Mouse (Mus musculus): ENCODE data around the gene Pagr1a. TPM values are rescaled to one million over a fixed set of nuclear protein-coding genes. Genes with fewer than 3 reads are reported as not detected.

Gene Pagr1a
- total RNA-seq, 2 experiments from 2014 or later: 39.8 to 55.4 TPM

DNA sequence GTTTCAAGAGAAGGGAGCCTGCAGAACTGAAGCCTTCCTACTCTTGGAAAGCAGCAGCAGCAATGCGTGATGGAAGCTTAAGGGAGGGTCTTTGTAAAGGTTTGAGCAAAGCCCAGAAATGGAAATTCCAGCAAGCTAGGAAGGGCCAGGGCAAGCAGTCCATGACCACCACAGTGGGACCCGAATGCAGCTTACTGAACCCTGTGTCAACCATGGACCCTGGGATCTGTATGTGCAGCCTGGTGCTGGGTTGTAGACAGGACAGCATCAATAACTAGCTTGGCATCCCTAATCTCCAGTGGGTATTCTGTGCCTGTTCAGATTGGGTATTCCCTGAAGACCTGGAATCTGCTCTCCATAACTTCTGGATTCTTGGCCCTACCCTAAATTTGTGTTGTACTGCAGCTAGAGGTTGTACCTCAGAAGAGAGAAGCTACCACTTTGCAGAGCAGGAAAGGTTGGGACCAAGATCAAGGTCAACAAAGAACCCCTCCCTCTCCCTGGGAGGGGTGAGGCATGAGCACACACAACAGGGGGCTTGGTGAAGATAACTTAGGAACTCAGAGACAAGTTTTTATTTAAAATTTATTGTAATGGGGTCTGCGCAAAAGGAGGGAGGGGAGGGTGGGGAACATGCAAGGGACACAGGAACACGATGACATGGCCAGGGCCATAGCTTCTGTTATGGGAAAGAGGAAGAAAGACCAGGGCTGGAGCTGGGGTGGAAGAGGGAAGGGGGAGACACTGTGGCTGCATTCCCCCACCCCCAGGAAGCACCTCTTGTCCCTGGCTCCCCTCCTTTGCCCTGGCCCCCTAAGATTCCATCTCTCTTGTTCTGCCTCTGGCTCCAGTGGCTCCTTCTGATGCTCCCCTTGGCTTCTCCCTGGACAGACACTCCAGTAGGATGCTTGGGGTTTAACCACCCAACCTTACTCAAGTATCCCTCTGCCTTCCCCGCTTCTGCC lies 4.7 kb upstream of the Pagr1a start:
- ATAC-seq (replicated peaks; ENCODE audit: poor library complexity): no peak

- ATAC-seq (replicated peaks; ENCODE audit: poor library complexity): peak; percentile 5
Observed at GRCm38 (mm10) chr7:127020901-127021562, 3.9 kb upstream of the Pagr1a start, which contains the start of the genes Gm42742 and Prrt2. Gm42742 (minus strand) TSS chr7:127021097. Prrt2 (minus strand) TSS chr7:127021211.

DNA sequence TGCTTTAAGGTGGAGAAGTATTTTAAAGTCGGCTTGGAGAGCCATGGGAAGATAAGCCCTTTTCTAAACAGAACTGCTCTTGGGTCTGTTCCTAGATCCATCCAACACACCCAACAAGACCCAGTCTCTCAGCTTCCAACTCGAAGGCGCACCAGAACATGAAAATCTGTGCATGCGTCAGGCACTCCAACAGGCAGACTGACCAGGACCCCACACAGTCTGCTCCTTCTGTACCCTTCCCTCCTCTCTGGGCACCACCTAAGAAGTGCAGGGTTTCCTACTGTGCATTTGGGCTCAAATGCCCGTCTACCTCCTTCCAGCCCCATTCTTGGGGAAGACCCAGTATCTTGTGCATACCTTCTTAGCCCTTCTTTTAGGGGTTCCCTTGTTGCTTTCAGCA lies 3.3 kb upstream of the Pagr1a start:
- ATAC-seq (replicated peaks; ENCODE audit: poor library complexity): no peak

DNA sequence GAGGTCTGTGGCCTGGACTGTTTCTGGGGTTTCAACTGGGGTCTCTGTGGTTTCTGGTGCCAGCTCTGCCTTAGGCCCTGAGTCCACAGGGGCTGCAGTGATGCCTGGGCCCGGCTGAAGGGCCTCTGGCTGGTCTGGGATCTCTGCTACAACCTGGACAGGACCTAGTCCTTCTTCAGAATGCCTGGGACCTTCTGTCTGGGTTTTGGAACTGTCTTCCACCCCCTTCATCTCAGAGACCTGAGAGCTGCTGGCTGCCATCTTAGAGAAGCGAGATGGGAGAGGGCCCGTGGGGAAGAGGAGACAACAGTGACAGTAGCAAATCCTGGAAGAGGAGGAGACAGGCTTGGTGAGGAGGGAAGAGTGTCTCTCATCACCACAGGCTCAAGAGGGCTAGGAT lies 2.9 kb upstream of the Pagr1a start:
- no peak for ATAC-seq (replicated peaks; ENCODE audit: poor library complexity)

DNA sequence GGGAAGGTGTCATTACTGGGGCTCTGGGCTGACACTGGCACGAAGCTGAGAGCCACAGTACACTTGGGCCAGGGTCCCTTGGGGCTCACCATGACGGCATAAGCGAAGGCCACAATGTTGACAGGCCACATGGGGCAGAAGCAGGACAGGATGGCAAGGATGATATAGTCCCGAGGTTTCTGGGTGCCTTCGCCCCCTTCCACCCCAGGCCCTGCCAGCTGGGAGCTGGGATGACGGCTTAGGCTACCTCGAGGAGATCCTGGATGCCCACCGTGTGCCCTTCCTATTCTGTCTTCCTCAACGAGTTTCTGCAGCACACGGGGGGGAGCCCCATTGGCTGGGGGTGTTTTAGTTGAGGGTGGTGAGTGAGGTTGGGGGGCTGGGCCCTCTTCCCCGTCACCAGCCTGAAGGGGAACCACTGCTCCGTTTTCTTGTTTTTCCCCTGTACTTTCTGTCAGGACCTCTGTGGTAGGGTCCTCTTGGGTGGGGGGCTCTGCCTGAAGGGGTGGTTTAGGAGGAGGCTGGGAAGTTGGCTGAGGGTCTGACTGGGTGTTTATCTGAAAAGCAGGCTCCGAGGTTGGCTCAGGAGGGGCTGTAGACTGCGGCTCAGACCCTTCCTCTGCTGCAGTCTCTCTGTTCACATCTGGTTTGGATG lies 2.3 kb upstream of the Pagr1a start:
- no peak for ATAC-seq (replicated peaks; ENCODE audit: poor library complexity)

GRCm38 (mm10) chr7:127018416-127019305 lies 1.5 kb upstream of the Pagr1a start:
- no peak for ATAC-seq (replicated peaks; ENCODE audit: poor library complexity)

GRCm38 (mm10) chr7:127017950-127018345 lies 796 bp upstream of the Pagr1a start:
- ATAC-seq (replicated peaks; ENCODE audit: poor library complexity): no peak

GRCm38 (mm10) chr7:127016486-127016938 lies 640 bp downstream of the Pagr1a start:
- peak; percentile 54 for ATAC-seq (replicated peaks; ENCODE audit: poor library complexity)

GRCm38 (mm10) chr7:127016481-127016485 lies 869 bp downstream of the Pagr1a start, which contains the start of gene Pagr1b:
Pagr1b (minus strand) TSS chr7:127016484.
- ATAC-seq (replicated peaks; ENCODE audit: poor library complexity): no peak

DNA sequence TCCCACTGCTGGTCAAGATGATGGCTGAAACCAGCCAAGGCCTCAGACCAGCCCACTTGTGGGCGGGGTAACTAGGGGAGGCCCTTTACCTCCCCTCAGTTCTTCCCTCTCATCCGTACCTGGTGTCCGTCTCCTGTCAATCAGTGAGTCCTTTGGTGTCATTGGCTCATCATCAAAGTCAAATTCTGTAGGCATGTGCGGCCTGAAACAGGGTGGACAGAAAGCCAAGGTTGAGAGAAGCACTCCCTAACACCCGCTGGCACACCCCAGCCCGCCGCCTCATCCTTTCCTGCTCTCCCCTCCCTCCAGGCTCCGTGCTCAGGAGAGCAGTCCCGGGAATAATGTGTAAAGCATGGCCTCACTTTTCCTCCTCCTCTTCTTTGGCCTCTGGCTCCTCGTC lies 1.1 kb downstream of the Pagr1a start:
- ATAC-seq (replicated peaks; ENCODE audit: poor library complexity): peak; percentile 18

GRCm38 (mm10) chr7:127014993-127015392 lies 2.2 kb downstream of the Pagr1a start:
- no peak for ATAC-seq (replicated peaks; ENCODE audit: poor library complexity)

- peak; percentile 35 for ATAC-seq (replicated peaks; ENCODE audit: poor library complexity)
Observed at GRCm38 (mm10) chr7:127014320-127014719, 2.8 kb downstream of the Pagr1a start, which contains the start of gene Mvp. Mvp (minus strand) TSS chr7:127014621.

GRCm38 (mm10) chr7:127013385-127013784 lies 3.8 kb downstream of the Pagr1a start:
- no peak for ATAC-seq (replicated peaks; ENCODE audit: poor library complexity)

DNA sequence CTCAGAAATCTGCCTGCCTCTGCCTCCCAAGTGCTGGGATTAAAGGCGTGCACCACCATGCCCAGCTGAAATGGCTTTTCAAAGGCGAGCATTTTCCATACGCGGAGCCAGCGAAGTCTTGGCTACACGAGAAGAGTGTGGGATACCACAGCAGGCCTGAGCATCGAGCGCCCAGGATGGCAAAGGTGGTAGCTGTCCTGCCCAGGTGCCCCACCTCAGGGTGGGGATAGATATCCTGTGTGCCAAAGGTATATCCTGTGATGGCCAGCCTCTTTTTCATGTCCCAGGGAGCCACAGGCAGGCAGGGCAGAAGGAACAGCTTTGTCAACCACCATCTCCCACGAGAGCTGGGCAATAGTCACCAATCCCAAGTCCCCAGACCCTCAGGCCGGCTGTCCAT lies 4.3 kb downstream of the Pagr1a start:
- ATAC-seq (replicated peaks; ENCODE audit: poor library complexity): no peak

DNA sequence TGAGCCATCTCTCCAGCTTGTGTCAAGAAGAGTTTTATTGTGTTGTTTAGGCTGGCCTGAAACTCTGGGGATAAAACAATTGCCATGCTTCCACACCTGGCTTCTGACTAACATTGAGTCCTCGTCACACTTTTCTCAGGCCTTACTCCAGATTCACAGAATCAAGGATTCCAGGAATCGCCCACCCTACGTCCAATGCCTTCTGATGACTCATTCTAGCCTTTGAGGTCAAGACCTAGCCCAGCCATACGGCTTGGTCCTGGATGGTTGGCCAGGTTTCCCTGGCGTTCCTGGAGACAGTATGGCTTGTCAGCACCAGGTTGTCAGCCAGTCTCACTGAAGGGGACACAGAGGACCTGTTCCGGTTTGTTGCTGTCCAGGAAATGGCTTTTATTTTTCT lies 4.8 kb downstream of the Pagr1a start:
- ATAC-seq (replicated peaks; ENCODE audit: poor library complexity): no peak

GRCm38 (mm10) chr7:127011717-127012116 lies 5.4 kb downstream of the Pagr1a start:
- no peak for ATAC-seq (replicated peaks; ENCODE audit: poor library complexity)

DNA sequence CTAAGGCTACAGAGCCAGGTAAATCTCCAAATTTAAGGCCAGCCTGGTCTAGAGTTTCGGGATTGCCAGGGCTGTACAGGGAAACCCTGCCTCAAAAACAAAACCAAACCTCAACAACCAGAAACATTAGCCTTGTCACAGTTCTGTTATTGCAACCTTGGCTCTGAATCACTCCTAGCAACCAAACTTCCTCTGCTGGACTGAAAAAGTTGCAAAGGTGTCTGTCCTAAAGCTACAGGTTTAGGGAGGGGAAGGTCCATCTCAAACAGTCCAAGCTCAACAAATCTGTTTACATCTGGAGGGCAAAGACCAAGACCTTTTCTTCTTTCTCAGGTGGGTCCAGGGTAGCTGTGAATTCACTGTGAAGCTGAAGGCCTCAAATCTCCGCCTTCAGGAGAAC lies 6.1 kb downstream of the Pagr1a start:
- no peak for ATAC-seq (replicated peaks; ENCODE audit: poor library complexity)

DNA sequence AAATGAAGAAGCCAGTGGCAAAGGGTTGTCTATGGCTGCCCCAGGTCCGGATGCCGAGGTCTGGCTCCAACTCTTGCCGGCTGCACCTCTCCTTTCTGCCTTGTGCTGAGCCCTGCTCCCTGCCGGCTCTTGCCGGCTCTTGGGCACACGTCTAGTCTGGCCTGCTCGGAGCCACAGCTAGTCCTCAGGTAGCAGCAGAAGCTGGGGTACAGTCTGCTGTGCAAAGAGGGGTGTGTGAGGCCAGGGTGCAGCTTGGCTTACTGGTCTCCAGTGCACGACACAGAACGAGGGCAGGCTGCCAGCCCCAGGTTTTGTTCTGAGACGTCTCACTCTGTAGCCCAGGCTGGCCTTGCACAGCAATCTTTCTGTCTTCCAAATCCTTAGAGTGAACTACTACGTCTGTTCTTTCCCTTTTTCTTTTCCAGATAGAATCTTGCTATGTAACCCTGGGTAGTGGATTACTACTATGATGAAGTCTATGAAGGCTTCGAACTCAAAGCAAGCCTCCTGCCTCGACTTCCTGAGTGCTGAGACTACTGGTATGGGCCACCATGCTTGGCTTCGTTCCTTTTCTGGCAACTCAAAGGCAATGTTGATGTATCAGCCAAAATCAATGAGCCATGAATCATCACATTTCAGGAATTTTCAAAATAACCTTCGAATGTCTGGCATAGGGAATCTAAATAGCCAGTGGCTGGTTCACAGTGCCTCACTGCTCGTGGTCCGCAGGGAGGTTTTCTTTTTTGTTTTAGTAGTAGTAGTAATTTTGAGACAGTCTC lies 7.7 kb downstream of the Pagr1a start:
- ATAC-seq (replicated peaks; ENCODE audit: poor library complexity): no peak

- ATAC-seq (replicated peaks; ENCODE audit: poor library complexity): peak; percentile 94
Observed at GRCm38 (mm10) chr7:127008239-127009019, 8.7 kb downstream of the Pagr1a start.
